Mouse (Mus musculus): ENCODE measurements around the gene Ube4b.

Ube4b gene

GRCm38 (mm10) chr4:149305761-149306711 lies 120.5 kb downstream of the Ube4b start:
- peak; percentile 38 for DNase-seq (ENCODE audit: low read depth, low spot score)

GRCm38 (mm10) chr4:149304466-149304865 lies 122.1 kb downstream of the Ube4b start:
- no peak for DNase-seq (ENCODE audit: low read depth, low spot score)

DNA sequence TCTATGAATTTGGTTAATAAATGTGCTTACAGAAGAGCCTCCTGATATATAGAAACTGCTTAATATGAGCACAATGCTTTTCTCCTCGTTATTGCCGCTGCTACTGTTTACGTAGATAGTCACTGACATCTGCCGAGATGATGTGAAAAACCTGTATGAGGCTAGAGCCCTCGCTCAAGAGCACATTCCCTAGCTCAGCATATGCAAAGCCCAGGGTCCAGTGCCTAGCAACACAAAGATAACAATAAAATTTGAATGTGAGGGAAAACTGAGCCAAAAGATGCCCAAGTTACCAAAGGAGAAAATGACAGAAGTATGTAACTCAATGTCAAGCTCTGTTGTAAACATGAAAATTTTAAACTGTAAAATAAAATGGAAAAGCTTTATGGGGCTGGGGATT lies 123.0 kb downstream of the Ube4b start:
- no peak for DNase-seq (ENCODE audit: low read depth, low spot score)

GRCm38 (mm10) chr4:149302751-149303150 lies 123.8 kb downstream of the Ube4b start:
- DNase-seq (ENCODE audit: low read depth, low spot score), result no peak

DNA sequence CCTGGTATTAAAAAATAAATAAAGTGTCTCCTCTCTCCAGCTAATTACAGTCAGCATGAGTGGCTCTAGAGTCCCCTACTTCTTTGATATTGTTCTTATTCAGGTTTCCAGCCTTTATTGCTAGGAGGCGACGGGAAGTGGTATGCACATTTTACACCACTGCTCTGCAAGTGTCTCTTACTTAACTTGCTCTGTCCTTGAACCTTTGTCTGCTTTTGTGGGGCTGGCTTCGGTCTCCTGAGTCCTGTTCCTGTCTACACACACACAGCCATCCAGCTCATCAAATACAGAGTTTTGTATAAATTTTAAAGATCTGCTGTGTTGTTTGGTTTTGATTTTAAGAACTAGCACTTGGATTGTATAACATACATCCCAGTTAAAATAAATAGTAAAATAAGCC lies 124.4 kb downstream of the Ube4b start:
- DNase-seq (ENCODE audit: low read depth, low spot score), result no peak

DNA sequence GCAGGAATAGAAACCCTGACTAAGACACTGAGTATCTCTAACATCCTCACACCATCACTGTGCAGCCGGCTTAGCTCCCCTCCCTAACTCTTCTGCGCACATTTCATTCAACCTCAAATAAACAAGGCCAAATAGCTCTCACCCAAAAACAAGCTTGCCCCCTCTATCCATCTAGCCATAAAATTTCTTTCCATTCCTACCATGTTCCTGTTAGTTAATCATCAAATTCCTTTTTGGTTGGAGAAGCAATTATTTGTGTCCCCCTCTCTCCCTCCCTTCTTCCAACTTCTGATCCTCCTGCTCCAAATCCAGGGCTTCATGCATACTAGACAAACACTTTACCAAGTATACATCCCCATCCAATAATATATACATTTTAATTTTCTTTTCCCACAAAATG lies 130.0 kb downstream of the Ube4b start:
- DNase-seq (ENCODE audit: low read depth, low spot score), result no peak

GRCm38 (mm10) chr4:149292984-149293383 lies 133.6 kb downstream of the Ube4b start:
- DNase-seq (ENCODE audit: low read depth, low spot score), result no peak

DNA sequence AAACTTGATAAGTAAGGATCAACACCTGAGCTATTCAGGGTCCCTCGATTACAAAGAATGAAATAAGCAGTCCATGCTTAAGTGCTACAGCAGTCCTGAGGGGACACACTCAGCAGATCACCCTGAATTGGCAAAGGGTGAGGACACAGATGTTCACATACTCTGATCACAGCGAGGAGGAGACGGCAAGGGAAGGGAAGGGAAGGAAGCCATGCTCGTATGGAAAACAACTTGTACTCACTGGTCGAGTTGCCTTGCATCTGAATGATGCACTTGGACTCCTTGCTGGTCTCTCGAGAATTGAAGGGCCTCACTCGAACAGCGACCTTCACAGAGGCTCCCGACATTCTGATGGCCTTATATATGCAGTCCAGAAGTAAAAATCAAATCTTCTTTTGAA lies 135.5 kb downstream of the Ube4b start:
- no peak for DNase-seq (ENCODE audit: low read depth, low spot score)

- DNase-seq (ENCODE audit: low read depth, low spot score), result no peak
Measured at GRCm38 (mm10) chr4:149290157-149290750, 136.3 kb downstream of the Ube4b start.

- no peak for DNase-seq (ENCODE audit: low read depth, low spot score)
Measured at GRCm38 (mm10) chr4:149286287-149287137, 140.0 kb downstream of the Ube4b start.

GRCm38 (mm10) chr4:149285691-149286090 lies 140.9 kb downstream of the Ube4b start:
- DNase-seq (ENCODE audit: low read depth, low spot score), result no peak

- no peak for DNase-seq (ENCODE audit: low read depth, low spot score)
Measured at GRCm38 (mm10) chr4:149283018-149283417, 143.5 kb downstream of the Ube4b start.

DNA sequence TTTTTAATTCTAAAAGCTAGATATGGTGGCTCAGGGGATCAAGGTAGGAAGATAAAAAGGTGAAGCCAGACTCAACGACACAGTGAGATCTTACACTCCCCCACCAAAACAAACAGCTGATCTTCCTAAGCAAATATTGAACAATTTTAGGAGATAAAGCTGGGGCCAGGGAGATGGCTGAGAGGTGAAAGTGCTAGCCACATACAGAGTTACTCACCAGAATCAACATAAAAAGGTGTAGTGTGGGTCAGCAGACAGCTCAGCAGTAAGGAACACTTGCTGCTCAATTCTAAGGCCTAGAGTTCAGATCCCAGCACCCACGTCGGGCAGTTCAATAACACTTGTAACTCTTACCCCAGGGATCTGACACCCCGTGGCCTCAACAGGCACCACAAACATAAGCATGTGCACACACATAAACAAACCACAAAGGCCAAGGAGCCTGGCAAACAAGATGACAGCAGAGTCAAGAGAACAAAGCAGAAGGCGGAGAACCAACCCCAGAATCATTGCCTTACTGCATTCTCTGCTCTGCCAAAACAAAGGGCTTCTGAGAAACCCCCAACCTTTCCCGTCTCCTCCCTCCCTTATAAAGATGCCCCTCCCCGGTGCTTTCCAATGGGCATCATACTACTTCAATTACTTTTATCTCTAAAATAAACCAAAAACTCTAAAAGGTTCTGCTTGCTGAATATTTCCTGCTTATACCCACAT lies 144.4 kb downstream of the Ube4b start:
- DNase-seq (ENCODE audit: low read depth, low spot score), result no peak
